Mouse (Mus musculus) megakaryocyte-erythroid progenitor cell, adult 5-6 weeks (primary cell): ENCODE measurements around the gene Taar4. TPM values are rescaled to one million over a fixed set of nuclear protein-coding genes. Genes with fewer than 3 reads are reported as not detected.

Experiments used
- ATAC-seq: replicated peaks from 2 replicates; pipeline ENCODE4 v1.8.0; 2016; ENCODE audit warnings: mild to moderate bottlenecking, inconsistent platforms; ENCODE audit not compliant: severe bottlenecking, poor library complexity, low FRiP score, low TSS enrichment
- total RNA-seq, 2 experiments: library from RNA; stranded (forward) in 1 of 2; stranded (reverse) in 1 of 2; fragments of 200-1000, 215-1000 nt in 1 of 2; fragments of >200 nt in 1 of 2; fragmentation: Nextera tagmentation in 1 of 2; gene quantifications; 2 replicates each; pipeline ENCODE4 v1.2.3; 2014 to 2017

The Taar4 gene
- total RNA-seq, 2 experiments from 2014 or later = not detected

DNA sequence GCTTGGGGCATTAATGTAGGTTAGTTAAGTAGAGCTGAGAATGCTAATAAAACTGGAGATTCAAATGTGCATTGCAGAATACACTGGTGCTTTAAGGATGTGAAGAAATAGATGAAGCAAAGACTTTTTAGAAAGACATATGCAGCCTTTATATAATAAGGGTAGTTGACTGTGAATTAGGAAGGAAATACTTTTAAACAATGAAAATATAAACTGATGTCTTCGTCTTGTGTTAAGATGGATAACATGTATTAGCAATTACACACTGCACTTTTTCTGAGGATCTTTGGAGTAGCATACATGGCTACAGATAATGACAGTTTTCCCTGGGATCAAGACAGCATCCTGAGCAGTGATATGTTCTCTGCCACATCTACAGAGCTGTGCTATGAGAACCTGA is 39.3 kb downstream of the Taar4 start, which contains the start of gene Taar7b:
TSS of gene Taar7b (plus strand) at position 301 of the 400 bp plus-strand sequence.
- ATAC-seq = no peak

DNA sequence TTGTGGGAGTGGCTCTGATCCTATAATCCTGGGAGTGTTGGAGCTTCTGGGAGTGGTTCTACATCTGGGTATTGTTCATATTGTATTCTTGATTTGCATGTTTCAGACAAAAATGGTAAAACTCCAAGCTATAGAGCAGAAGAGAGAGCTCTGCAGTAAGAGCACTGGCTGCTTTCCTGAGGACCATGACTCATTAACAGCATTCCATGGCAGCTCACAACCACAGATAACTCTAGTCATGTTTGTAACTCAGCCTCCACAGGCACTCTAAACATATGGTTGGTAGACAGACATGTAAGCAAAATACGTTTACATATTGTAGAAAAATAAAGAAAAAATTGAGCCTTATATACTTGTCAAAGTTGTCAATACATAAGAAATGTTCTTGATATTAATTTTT is 46.1 kb downstream of the Taar4 start:
- no peak for ATAC-seq

DNA sequence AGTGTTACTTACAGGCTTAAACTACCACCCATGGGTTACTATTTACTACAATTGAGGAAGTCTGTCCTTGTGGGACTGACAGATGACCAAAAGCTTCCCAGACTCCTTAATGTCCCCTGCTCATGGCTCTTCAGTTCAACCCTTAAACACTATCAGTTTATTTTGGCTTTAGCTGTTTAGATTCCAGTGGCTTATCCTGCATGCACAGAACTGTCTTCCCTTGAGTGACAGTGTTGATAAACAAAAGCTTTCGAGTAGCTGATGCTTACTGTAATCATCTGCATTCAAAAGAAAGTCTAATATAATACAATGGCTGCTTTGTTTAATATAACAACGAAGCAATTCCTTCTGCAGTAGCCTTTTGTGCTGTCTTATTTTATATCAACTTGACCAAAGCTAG is 46.7 kb downstream of the Taar4 start:
- ATAC-seq = peak; percentile 97

DNA sequence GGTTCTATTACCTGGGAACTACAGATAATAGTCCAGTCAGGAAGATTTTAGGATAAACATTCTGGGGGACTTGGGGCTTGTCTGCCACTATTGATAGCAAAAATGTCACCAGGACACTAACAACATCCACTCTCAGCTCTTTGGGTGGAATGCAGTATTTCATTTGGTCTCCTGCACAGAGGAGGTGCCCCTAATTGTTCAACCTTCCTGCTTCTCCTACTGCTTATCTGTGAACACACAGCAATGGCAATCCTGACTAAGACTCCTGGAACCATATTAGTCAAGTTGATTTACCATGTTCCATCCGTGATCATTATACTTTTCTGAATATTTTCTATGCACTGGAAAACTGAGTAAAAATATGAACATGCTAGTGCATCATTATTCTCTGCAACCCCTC is 47.8 kb downstream of the Taar4 start:
- ATAC-seq = peak; percentile 50

Other genes starting within 250 kb of the Taar4 start
- gene Rps12, start 173.2 kb upstream of the Taar4 start, total RNA-seq (2014; fragmentation: Nextera tagmentation) = 11,537 and 12,520 TPM in 2 replicates
- 1,872 and 1,888 TPM in 2 replicates for gene Rps12, start 173.2 kb upstream of the Taar4 start, total RNA-seq (2017)
- gene Slc18b1, start 163.5 kb upstream of the Taar4 start, total RNA-seq (2014; fragmentation: Nextera tagmentation) = 3.7 and 4.9 TPM in 2 replicates
- gene Slc18b1, start 163.5 kb upstream of the Taar4 start, total RNA-seq (2017) = 0.89 and 1.4 TPM in 2 replicates
- not detected in 2 replicates for gene Vnn3, start 109.0 kb upstream of the Taar4 start, total RNA-seq (2014; fragmentation: Nextera tagmentation)
- not detected in 2 replicates for gene Vnn3, start 109.0 kb upstream of the Taar4 start, total RNA-seq (2017)
- gene Vnn1, start 65.8 kb upstream of the Taar4 start, total RNA-seq (2014; fragmentation: Nextera tagmentation) = not detected in 2 replicates
- gene Vnn1, start 65.8 kb upstream of the Taar4 start, total RNA-seq (2017) = not detected in 2 replicates
- not detected in 2 replicates for gene Taar1, start 40.1 kb upstream of the Taar4 start, total RNA-seq (2014; fragmentation: Nextera tagmentation)
- gene Taar1, start 40.1 kb upstream of the Taar4 start, total RNA-seq (2017) = not detected in 2 replicates
- gene Taar2, start 21.9 kb upstream of the Taar4 start, total RNA-seq (2014; fragmentation: Nextera tagmentation) = not detected in 2 replicates
- gene Taar2, start 21.9 kb upstream of the Taar4 start, total RNA-seq (2017) = not detected in 2 replicates
- not detected in 2 replicates for gene Taar3, start 10.9 kb upstream of the Taar4 start, total RNA-seq (2014; fragmentation: Nextera tagmentation)
- gene Taar3, start 10.9 kb upstream of the Taar4 start, total RNA-seq (2017) = not detected in 2 replicates
- gene Taar5, start 10.2 kb downstream of the Taar4 start, total RNA-seq (2014; fragmentation: Nextera tagmentation) = not detected in 2 replicates
- gene Taar5, start 10.2 kb downstream of the Taar4 start, total RNA-seq (2017) = not detected in 2 replicates
- not detected in 2 replicates for gene Taar6, start 25.2 kb downstream of the Taar4 start, total RNA-seq (2014; fragmentation: Nextera tagmentation)
- gene Taar6, start 25.2 kb downstream of the Taar4 start, total RNA-seq (2017) = not detected in 2 replicates
- gene Taar7a, start 33.0 kb downstream of the Taar4 start, total RNA-seq (2014; fragmentation: Nextera tagmentation) = not detected in 2 replicates
- not detected in 2 replicates for gene Taar7a, start 33.0 kb downstream of the Taar4 start, total RNA-seq (2017)
- gene Taar7b, start 39.4 kb downstream of the Taar4 start, total RNA-seq (2014; fragmentation: Nextera tagmentation) = not detected in 2 replicates
- not detected in 2 replicates for gene Taar7b, start 39.4 kb downstream of the Taar4 start, total RNA-seq (2017)
- gene Taar7d, start 66.7 kb downstream of the Taar4 start, total RNA-seq (2014; fragmentation: Nextera tagmentation) = not detected in 2 replicates
- not detected in 2 replicates for gene Taar7d, start 66.7 kb downstream of the Taar4 start, total RNA-seq (2017)
- gene Taar7e, start 77.1 kb downstream of the Taar4 start, total RNA-seq (2014; fragmentation: Nextera tagmentation) = not detected in 2 replicates
- gene Taar7e, start 77.1 kb downstream of the Taar4 start, total RNA-seq (2017) = not detected in 2 replicates
- not detected in 2 replicates for gene Taar7f, start 89.0 kb downstream of the Taar4 start, total RNA-seq (2014; fragmentation: Nextera tagmentation)
- gene Taar7f, start 89.0 kb downstream of the Taar4 start, total RNA-seq (2017) = not detected in 2 replicates
- not detected in 2 replicates for gene Taar8a, start 116.0 kb downstream of the Taar4 start, total RNA-seq (2014; fragmentation: Nextera tagmentation)
- not detected in 2 replicates for gene Taar8a, start 116.0 kb downstream of the Taar4 start, total RNA-seq (2017)
- gene Taar8b, start 131.8 kb downstream of the Taar4 start, total RNA-seq (2014; fragmentation: Nextera tagmentation) = not detected in 2 replicates
- gene Taar8b, start 131.8 kb downstream of the Taar4 start, total RNA-seq (2017) = not detected in 2 replicates
- gene Taar8c, start 141.4 kb downstream of the Taar4 start, total RNA-seq (2014; fragmentation: Nextera tagmentation) = not detected in 2 replicates
- gene Taar8c, start 141.4 kb downstream of the Taar4 start, total RNA-seq (2017) = not detected in 2 replicates
- gene Taar9, start 149.0 kb downstream of the Taar4 start, total RNA-seq (2014; fragmentation: Nextera tagmentation) = not detected in 2 replicates
- not detected in 2 replicates for gene Taar9, start 149.0 kb downstream of the Taar4 start, total RNA-seq (2017)
- gene Stx7, start 188.8 kb downstream of the Taar4 start, total RNA-seq (2014; fragmentation: Nextera tagmentation) = 18.7 and 32.2 TPM in 2 replicates
- 28.1 and 29.5 TPM in 2 replicates for gene Stx7, start 188.8 kb downstream of the Taar4 start, total RNA-seq (2017)